Mouse (Mus musculus) embryonic fibroblast, embryonic 13.5 days (primary cell): ENCODE measurements at regions not wholly inside any gene's neighbourhood (a gene's known extent, or its start where the extent isn't known, plus 50 kb on each side); places are given as distances from the start of the nearest gene placed in this dataset.

Experiments
- H3K27ac ChIP-seq: 2 replicates; pipeline ENCODE4 v1.5.1; 2012; ENCODE audit warnings: low read length, control low read depth, inconsistent platforms; ENCODE audit not compliant: insufficient read depth
- H3K4me1 ChIP-seq: 2 replicates; pipeline ENCODE4 v1.6.1; 2011; ENCODE audit warnings: low read length; ENCODE audit not compliant: control insufficient read depth, insufficient read depth
- H3K4me3 ChIP-seq: 2 replicates; pipeline ENCODE4 v1.5.1; 2011; ENCODE audit warnings: mild to moderate bottlenecking, control low read depth, low read length; ENCODE audit not compliant: insufficient read depth
- CTCF ChIP-seq: IDR thresholded peaks from 2 replicates; pipeline ENCODE4 v1.5.1; 2011; ENCODE audit warnings: mild to moderate bottlenecking, control low read depth, low read length, moderate library complexity, borderline replicate concordance; ENCODE audit not compliant: insufficient read depth
- POLR2A ChIP-seq: IDR thresholded peaks from 2 replicates; pipeline ENCODE4 v1.6.1; 2011; ENCODE audit warnings: low read depth, mild to moderate bottlenecking, control low read depth, low read length, moderate library complexity

GRCm38 (mm10) chr2:48186161-48186560 lies 627.7 kb upstream of the Acvr2a start:
- no peak for TF ChIP-seq POLR2A
- no peak for TF ChIP-seq CTCF
- H3K4me3 ChIP-seq, result no peak overlapping the region
- no peaks in the 10 kb centered on the region for H3K4me1 ChIP-seq
- no peak overlapping the region for H3K27ac ChIP-seq

- Histone ChIP-seq H3K4me3 (no peak overlapping the region), H3K4me1 (no peaks in the 10 kb centered on the region), H3K27ac (no peak overlapping the region)
- no peak for TF ChIP-seq CTCF
Observed at GRCm38 (mm10) chr2:48186609-48187008, 627.3 kb upstream of the Acvr2a start.

GRCm38 (mm10) chr2:48211804-48212203 lies 602.1 kb upstream of the Acvr2a start:
- Histone ChIP-seq H3K27ac (no peak overlapping the region), H3K4me1 (no peaks in the 10 kb centered on the region), H3K4me3 (no peak overlapping the region)
- TF ChIP-seq POLR2A, result no peak
- no peak for TF ChIP-seq CTCF

GRCm38 (mm10) chr2:48220771-48221170 lies 593.1 kb upstream of the Acvr2a start:
- no peak overlapping the region for H3K27ac ChIP-seq
- H3K4me1 ChIP-seq, result no peaks in the 10 kb centered on the region
- H3K4me3 ChIP-seq, result no peak overlapping the region
- TF ChIP-seq POLR2A (no peak), CTCF (no peak)

GRCm38 (mm10) chr2:48223084-48223799 lies 590.7 kb upstream of the Acvr2a start:
- no peaks in the 10 kb centered on the region for H3K4me1 ChIP-seq
- H3K27ac ChIP-seq, result no peak overlapping the region
- TF ChIP-seq POLR2A (no peak), CTCF (no peak)
- no peak overlapping the region for H3K4me3 ChIP-seq

- TF ChIP-seq CTCF (no peak), POLR2A (no peak)
- H3K4me3 ChIP-seq, result no peak overlapping the region
- H3K4me1 ChIP-seq, result no peaks in the 10 kb centered on the region
- no peak overlapping the region for H3K27ac ChIP-seq
Observed at GRCm38 (mm10) chr2:48250174-48250573, 563.7 kb upstream of the Acvr2a start.

- H3K4me3 ChIP-seq, result no peak overlapping the region
- no peak overlapping the region for H3K27ac ChIP-seq
- no peak for TF ChIP-seq CTCF
- TF ChIP-seq POLR2A, result no peak
- no peaks in the 10 kb centered on the region for H3K4me1 ChIP-seq
Observed at GRCm38 (mm10) chr2:48260299-48260698, 553.6 kb upstream of the Acvr2a start.
